Mouse (Mus musculus): ENCODE measurements around the gene Bglap3.

DNA sequence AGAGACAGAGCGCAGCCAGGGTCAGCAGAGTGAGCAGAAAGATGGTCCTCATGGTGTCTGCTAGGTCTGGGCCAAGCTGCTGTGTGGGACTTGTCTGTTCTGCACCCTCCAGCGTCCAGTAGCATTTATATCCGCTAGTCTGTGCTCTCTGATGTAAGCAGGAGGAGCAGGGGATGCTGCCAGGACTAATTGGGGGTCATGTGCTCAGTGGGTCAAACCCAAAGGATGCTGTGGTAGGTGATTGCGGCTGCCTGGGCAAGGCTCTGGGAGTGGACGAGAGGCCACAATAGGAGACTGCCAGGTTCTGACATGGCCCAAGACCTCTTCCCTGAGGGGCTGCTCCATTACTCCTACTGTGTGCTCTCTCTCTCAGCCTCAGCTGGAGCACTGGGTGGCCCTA is 11.8 kb upstream of the Bglap3 start, which contains the start of gene Bglap:
- TF ChIP-seq CTCF (IDR thresholded peaks at IDR 0.05; ENCODE audit: extremely low read depth, insufficient read depth, insufficient read length, insufficient replicate concordance) (no peak), POLR2A (IDR thresholded peaks at IDR 0.05; ENCODE audit: low read depth, low read length) (no peak)

All from spleen, adult 2 months (tissue).